Mouse (Mus musculus): ENCODE data around the gene Stk39. TPM values are rescaled to one million over a fixed set of nuclear protein-coding genes. Genes with fewer than 3 reads are reported as not detected.

The Stk39 gene
- polyA plus RNA-seq, 1 experiment from 2014 or later: 45.1 TPM

- no peaks in the 10 kb centered on the region for H3K4me1 ChIP-seq (replicated peaks; ENCODE audit: control insufficient read depth, insufficient read depth, low read length)
- no peaks in the 10 kb centered on the region for H3K27me3 ChIP-seq (ENCODE audit: control insufficient read depth, insufficient read depth, low read length)
- 90% methylated on average over 3 of the region's 3 CpGs for WGBS
- no peak overlapping the region for H3K4me2 ChIP-seq (ENCODE audit: low read depth, low read length, severe bottlenecking)
- H3K9ac ChIP-seq (ENCODE audit: low read length): no peak overlapping the region
- ATAC-seq (replicated peaks; ENCODE audit: low FRiP score) (no peak), DNase-seq (ENCODE audit: low spot score) (no peak)
- no peak overlapping the region for H3K27ac ChIP-seq (ENCODE audit: low read depth, low read length)
- H3K36me3 ChIP-seq (ENCODE audit: control insufficient read depth, insufficient read depth, low read length): no peaks in the 10 kb centered on the region
- H3K4me3 ChIP-seq (ENCODE audit: low read depth, low read length): no peak overlapping the region
- H3K9me3 ChIP-seq (ENCODE audit: control insufficient read depth, low read length): no peaks in the 10 kb centered on the region
These were observed 295.6 kb downstream of the Stk39 start for GRCm38 (mm10) chr2:68176425-68176824.

- no peaks in the 10 kb centered on the region for H3K4me1 ChIP-seq (replicated peaks; ENCODE audit: control insufficient read depth, insufficient read depth, low read length)
- H3K9me3 ChIP-seq (ENCODE audit: control insufficient read depth, low read length): no peaks in the 10 kb centered on the region
- DNase-seq (ENCODE audit: low spot score): no peak
- ATAC-seq (replicated peaks; ENCODE audit: low FRiP score): no peak
- WGBS: 88% methylated on average over 10 of the region's 10 CpGs
- H3K36me3 ChIP-seq (ENCODE audit: control insufficient read depth, insufficient read depth, low read length): no peaks in the 10 kb centered on the region
- no peak overlapping the region for H3K4me2 ChIP-seq (ENCODE audit: low read depth, low read length, severe bottlenecking)
- H3K9ac ChIP-seq (ENCODE audit: low read length): no peak overlapping the region
- no peak overlapping the region for H3K4me3 ChIP-seq (ENCODE audit: low read depth, low read length)
- H3K27me3 ChIP-seq (ENCODE audit: control insufficient read depth, insufficient read depth, low read length): no peaks in the 10 kb centered on the region
- H3K27ac ChIP-seq (ENCODE audit: low read depth, low read length): no peak overlapping the region
These were observed 300.8 kb downstream of the Stk39 start for GRCm38 (mm10) chr2:68171306-68171705.

- no peak overlapping the region for H3K4me3 ChIP-seq (ENCODE audit: low read depth, low read length)
- H3K9ac ChIP-seq (ENCODE audit: low read length): no peak overlapping the region
- H3K4me2 ChIP-seq (ENCODE audit: low read depth, low read length, severe bottlenecking): no peak overlapping the region
- WGBS: 90% methylated on average over 4 of the region's 4 CpGs
- no peak overlapping the region for H3K27ac ChIP-seq (ENCODE audit: low read depth, low read length)
- no peak for ATAC-seq (replicated peaks; ENCODE audit: low FRiP score)
- no peaks in the 10 kb centered on the region for H3K36me3 ChIP-seq (ENCODE audit: control insufficient read depth, insufficient read depth, low read length)
- H3K27me3 ChIP-seq (ENCODE audit: control insufficient read depth, insufficient read depth, low read length): no peaks in the 10 kb centered on the region
- no peaks in the 10 kb centered on the region for H3K4me1 ChIP-seq (replicated peaks; ENCODE audit: control insufficient read depth, insufficient read depth, low read length)
- no peak for DNase-seq (ENCODE audit: low spot score)
- H3K9me3 ChIP-seq (ENCODE audit: control insufficient read depth, low read length): no peaks in the 10 kb centered on the region
These were observed 310.1 kb downstream of the Stk39 start for GRCm38 (mm10) chr2:68162012-68162411.

- H3K4me3 ChIP-seq (ENCODE audit: low read depth, low read length): no peak overlapping the region
- H3K27ac ChIP-seq (ENCODE audit: low read depth, low read length): no peak overlapping the region
- H3K4me2 ChIP-seq (ENCODE audit: low read depth, low read length, severe bottlenecking): no peak overlapping the region
- H3K9ac ChIP-seq (ENCODE audit: low read length): no peak overlapping the region
- H3K27me3 ChIP-seq (ENCODE audit: control insufficient read depth, insufficient read depth, low read length): no peaks in the 10 kb centered on the region
- no peaks in the 10 kb centered on the region for H3K9me3 ChIP-seq (ENCODE audit: control insufficient read depth, low read length)
- no peaks in the 10 kb centered on the region for H3K36me3 ChIP-seq (ENCODE audit: control insufficient read depth, insufficient read depth, low read length)
- ATAC-seq (replicated peaks; ENCODE audit: low FRiP score) (no peak), DNase-seq (ENCODE audit: low spot score) (no peak)
- H3K4me1 ChIP-seq (replicated peaks; ENCODE audit: control insufficient read depth, insufficient read depth, low read length): no peaks in the 10 kb centered on the region
- WGBS: 83% methylated on average over 2 of the region's 2 CpGs
These were observed 311.5 kb downstream of the Stk39 start for GRCm38 (mm10) chr2:68160566-68160965.

Other genes starting within 250 kb of the Stk39 start
- not detected in 2 replicates for gene 4933409G03Rik, start 110.1 kb upstream of the Stk39 start, polyA plus RNA-seq (2014; fragmentation: Nextera tagmentation; extraction: Ambion mirVana)
- gene 4932414N04Rik, start 184.2 kb upstream of the Stk39 start, polyA plus RNA-seq (2014; fragmentation: Nextera tagmentation; extraction: Ambion mirVana): not detected in 2 replicates

Measured in forebrain, embryonic 11.5 days (tissue).